26 mouse cellular contexts compared by ENCODE assay signal in the genomic region with DNA sequence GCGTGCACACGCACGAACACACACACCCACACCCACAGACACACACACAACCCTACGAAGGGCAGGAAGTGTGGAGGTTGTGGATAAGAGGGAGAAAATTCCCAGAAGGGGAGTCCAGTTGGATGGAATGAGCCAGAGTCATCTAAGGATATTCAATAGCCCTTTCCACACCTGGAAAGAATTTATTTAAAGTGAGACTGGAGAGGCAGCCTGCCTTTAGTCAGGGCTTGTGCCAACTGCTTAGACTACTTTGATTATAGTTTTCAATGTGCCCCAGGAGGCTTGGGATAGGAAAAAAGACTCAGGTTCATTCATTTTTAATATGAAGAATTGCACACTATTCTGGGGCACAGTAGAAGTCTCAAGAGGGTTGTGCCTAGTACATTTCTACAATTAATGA.
DNase-seq lines count a peak whose midpoint lies in the region; ATAC-seq and TF ChIP-seq lines count a peak whose summit lies in the region.
"Had no signal": no experiment of that assay in that cellular context is flagged by ENCODE, and none has a peak within 500 bp of the region (broad histone marks: within the 10 kb centered on the region; RNA-seq: fewer than 3 reads in every experiment).

No protein-coding gene starts in this region.

- no peaks in the 10 kb centered on the region for H3K27me3 ChIP-seq in forebrain, embryonic 10.5 days (ENCODE audit: poor library complexity, severe bottlenecking)
- H3K27me3 ChIP-seq in forebrain, postnatal 0 days (ENCODE audit: insufficient read depth, low read length): no peaks in the 10 kb centered on the region
- H3K27me3 ChIP-seq in midbrain, embryonic 14.5 days (ENCODE audit: control insufficient read depth, insufficient read depth, low read length): no peaks in the 10 kb centered on the region
- no peaks in the 10 kb centered on the region for H3K27me3 ChIP-seq in midbrain, embryonic 13.5 days
- H3K27me3 ChIP-seq: heart, embryonic 15.5 days; kidney, embryonic 15.5 days; liver, embryonic 13.5 days; megakaryocyte, embryonic 14.5 days; neural tube, embryonic 13.5 days had no signal

- no peak overlapping the region for H3K4me3 ChIP-seq in forebrain, embryonic 10.5 days
- H3K4me3 ChIP-seq in forebrain, postnatal 0 days (ENCODE audit: low read depth, low read length): no peak overlapping the region
- H3K4me3 ChIP-seq in midbrain, embryonic 14.5 days (replicated peaks; ENCODE audit: low read depth, low read length): no peak overlapping the region
- no peak overlapping the region for H3K4me3 ChIP-seq in midbrain, embryonic 13.5 days (replicated peaks)
- H3K4me3 ChIP-seq in embryonic fibroblast, embryonic 13.5 days (ENCODE audit: insufficient read depth, low read length): no peak overlapping the region
- H3K4me3 ChIP-seq: heart, embryonic 10.5 days; heart, embryonic 15.5 days; kidney, embryonic 15.5 days; layer of hippocampus, adult 2 months; liver, embryonic 13.5 days; megakaryocyte, embryonic 14.5 days; neural tube, embryonic 13.5 days had no signal

- no peak for TF ChIP-seq CTCF in forebrain, postnatal 0 days (IDR thresholded peaks at IDR 0.05; ENCODE audit: low read depth)
- no peak for TF ChIP-seq CTCF in embryonic fibroblast, embryonic 13.5 days (IDR thresholded peaks at IDR 0.05; ENCODE audit: borderline replicate concordance, insufficient read depth, low read length)

- H3K36me3 ChIP-seq in forebrain, embryonic 10.5 days (replicated peaks): peaks cover 15% of the 10 kb centered on the region
- H3K36me3 ChIP-seq in forebrain, postnatal 0 days (ENCODE audit: insufficient read depth): no peaks in the 10 kb centered on the region
- peaks cover 3% of the 10 kb centered on the region; the same call in 1 of the 2 replicates for H3K36me3 ChIP-seq in midbrain, embryonic 14.5 days (ENCODE audit: control insufficient read depth, insufficient read depth, low read length)
- 0 out of 2 replicates have a peak, but pooled peaks cover 13% of the 10 kb centered on the region for H3K36me3 ChIP-seq in midbrain, embryonic 13.5 days
- H3K36me3 ChIP-seq: heart, embryonic 15.5 days; liver, embryonic 13.5 days; neural tube, embryonic 13.5 days had no signal

- WGBS in forebrain, embryonic 10.5 days: 87% methylated on average over 4 of the region's 4 CpGs
- 86% methylated on average over 4 of the region's 4 CpGs for WGBS in forebrain, postnatal 0 days
- 95% methylated on average over 4 of the region's 4 CpGs for WGBS in midbrain, embryonic 14.5 days
- 89% methylated on average over 4 of the region's 4 CpGs for WGBS in midbrain, embryonic 13.5 days

- no peak for TF ChIP-seq POLR2A in embryonic fibroblast, embryonic 13.5 days (IDR thresholded peaks at IDR 0.05; ENCODE audit: low read depth, low read length)

- H3K4me2 ChIP-seq in forebrain, postnatal 0 days (ENCODE audit: low read depth): no peak overlapping the region
- no peak overlapping the region for H3K4me2 ChIP-seq in midbrain, embryonic 14.5 days (ENCODE audit: low read length)
- no peak overlapping the region for H3K4me2 ChIP-seq in midbrain, embryonic 13.5 days (replicated peaks)
- H3K4me2 ChIP-seq: heart, embryonic 15.5 days; kidney, embryonic 15.5 days; liver, embryonic 13.5 days; neural tube, embryonic 13.5 days had no signal

- H3K4me1 ChIP-seq in forebrain, embryonic 10.5 days: 0 out of 2 replicates have a peak, but pooled peaks cover 2% of the 10 kb centered on the region
- no peaks in the 10 kb centered on the region for H3K4me1 ChIP-seq in forebrain, postnatal 0 days (ENCODE audit: insufficient read depth)
- no peaks in the 10 kb centered on the region for H3K4me1 ChIP-seq in midbrain, embryonic 14.5 days (ENCODE audit: control insufficient read depth, insufficient read depth, low read length)
- H3K4me1 ChIP-seq in midbrain, embryonic 13.5 days (replicated peaks): no peaks in the 10 kb centered on the region
- no peaks in the 10 kb centered on the region for H3K4me1 ChIP-seq in embryonic fibroblast, embryonic 13.5 days (ENCODE audit: control insufficient read depth, insufficient read depth, low read length)

- ATAC-seq in forebrain, postnatal 0 days: no peak
- no peak for ATAC-seq in midbrain, embryonic 14.5 days (ENCODE audit: low FRiP score, low TSS enrichment)
- ATAC-seq in midbrain, embryonic 13.5 days: no peak
- ATAC-seq: lung, postnatal 0 days had no signal

- no peak for DNase-seq in forebrain, embryonic 10.5 days (ENCODE audit: extremely low spot score, low spot score)
- DNase-seq in forebrain, postnatal 0 days: no peak
- peak; percentile 18 for DNase-seq in midbrain, embryonic 14.5 days
- no peak for DNase-seq in testis, postnatal 10 days (ENCODE audit: low spot score)
- DNase-seq in kidney, postnatal 36 days: no peak
- DNase-seq: adrenal gland, adult 2 months; adrenal gland, postnatal 36 days; cerebellum, adult 2 months; cerebellum, postnatal 25 days; gastrocnemius, postnatal 14 days; kidney, adult 18-20 months; kidney, postnatal 25 days; layer of hippocampus, postnatal 36 days; liver, embryonic 13.5 days; lung, adult 18-20 months; lung, postnatal 4 days; thymus, postnatal 4 days had no signal

- H3K27ac ChIP-seq in forebrain, embryonic 10.5 days: 0 out of 2 replicates have a peak overlapping the region, but pooled peaks have one; percentile 25
- H3K27ac ChIP-seq in forebrain, postnatal 0 days (ENCODE audit: low read depth, low read length): no peak overlapping the region
- no peak overlapping the region for H3K27ac ChIP-seq in midbrain, embryonic 14.5 days (replicated peaks; ENCODE audit: low read depth, low read length)
- no peak overlapping the region for H3K27ac ChIP-seq in midbrain, embryonic 13.5 days
- peak overlapping the region; percentile 16 for H3K27ac ChIP-seq in embryonic fibroblast, embryonic 13.5 days (ENCODE audit: insufficient read depth, low read length)
- H3K27ac ChIP-seq: heart, embryonic 10.5 days; heart, embryonic 15.5 days; kidney, embryonic 15.5 days; layer of hippocampus, adult 2 months; liver, embryonic 13.5 days had no signal

- no peaks in the 10 kb centered on the region for H3K9me3 ChIP-seq in forebrain, embryonic 10.5 days
- no peaks in the 10 kb centered on the region for H3K9me3 ChIP-seq in forebrain, postnatal 0 days (ENCODE audit: low read length)
- H3K9me3 ChIP-seq in midbrain, embryonic 14.5 days (ENCODE audit: control insufficient read depth, low read length): no peaks in the 10 kb centered on the region
- H3K9me3 ChIP-seq in midbrain, embryonic 13.5 days: no peaks in the 10 kb centered on the region
- H3K9me3 ChIP-seq: heart, embryonic 10.5 days; heart, embryonic 15.5 days; kidney, embryonic 15.5 days; liver, embryonic 13.5 days; megakaryocyte, embryonic 14.5 days; neural tube, embryonic 13.5 days had no signal

- no peak overlapping the region for H3K9ac ChIP-seq in forebrain, postnatal 0 days
- H3K9ac ChIP-seq in midbrain, embryonic 14.5 days (replicated peaks; ENCODE audit: low read length): no peak overlapping the region
- no peak overlapping the region for H3K9ac ChIP-seq in midbrain, embryonic 13.5 days (replicated peaks)
- H3K9ac ChIP-seq: heart, embryonic 15.5 days; kidney, embryonic 15.5 days; liver, embryonic 13.5 days; neural tube, embryonic 13.5 days had no signal

Comparison
In these comparisons a context has a peak if more than half of its experiments do, and no peak if none do; other contexts are left out.
1. H3K27ac ChIP-seq: peak in forebrain, embryonic 10.5 days (single experiment) and embryonic fibroblast, embryonic 13.5 days (single experiment); none in forebrain, postnatal 0 days (single experiment), midbrain, embryonic 14.5 days (single experiment) and midbrain, embryonic 13.5 days (single experiment).